Comparison of ENCODE assay signal across 8 mouse cellular contexts in genomic region chr11:56116553-56117232, GRCm38 (mm10).
DNase-seq lines count a peak whose midpoint lies in the region; ATAC-seq and TF ChIP-seq lines count a peak whose summit lies in the region.

No protein-coding gene starts in this region.

- no peak for TF ChIP-seq EP300 in heart, adult 2 months (IDR thresholded peaks at IDR 0.05; ENCODE audit: insufficient read depth, low read depth, low read length)

- no peak overlapping the region for H3K4me2 ChIP-seq in heart, embryonic 11.5 days
- no peak overlapping the region for H3K4me2 ChIP-seq in hindbrain, embryonic 14.5 days (replicated peaks)

- H3K9me3 ChIP-seq in heart, embryonic 11.5 days (replicated peaks; ENCODE audit: control insufficient read depth, low read length), result no peaks in the 10 kb centered on the region
- no peaks in the 10 kb centered on the region for H3K9me3 ChIP-seq in hindbrain, embryonic 14.5 days (ENCODE audit: control insufficient read depth, low read length)

- TF ChIP-seq POLR2A in heart, adult 2 months (IDR thresholded peaks at IDR 0.05; ENCODE audit: insufficient read depth, low read depth, low read length), result no peak
- TF ChIP-seq POLR2A in cortical plate, adult 2 months (IDR thresholded peaks at IDR 0.05; ENCODE audit: extremely low read depth, insufficient read depth, low read length), result no peak

- H3K79me2 ChIP-seq in heart, adult 2 months (replicated peaks; ENCODE audit: control insufficient read depth, insufficient read depth, low read length), result no peaks in the 10 kb centered on the region

- H3K4me3 ChIP-seq in heart, adult 2 months, result no peak overlapping the region
- no peak overlapping the region for H3K4me3 ChIP-seq in heart, embryonic 11.5 days (ENCODE audit: low read depth, low read length)
- no peak overlapping the region for H3K4me3 ChIP-seq in cortical plate, adult 2 months (ENCODE audit: insufficient read depth, low read length)
- no peak overlapping the region for H3K4me3 ChIP-seq in hindbrain, embryonic 14.5 days (replicated peaks; ENCODE audit: low read length)

- peak; percentile 76 for TF ChIP-seq CTCF in heart, adult 2 months (IDR thresholded peaks at IDR 0.05)
- peak; percentile 46; the same call in 1 of the 2 replicates for TF ChIP-seq CTCF in cortical plate, adult 2 months (IDR thresholded peaks at IDR 0.05; ENCODE audit: extremely low read depth, insufficient read depth, low read length)

- WGBS in heart, adult 2 months, result 41% methylated on average over 12 of the region's 12 CpGs
- WGBS in heart, embryonic 11.5 days (ENCODE audit: insufficient replicate concordance), result 38% methylated on average over 12 of the region's 12 CpGs
- 47% methylated on average over 12 of the region's 12 CpGs for WGBS in hindbrain, embryonic 14.5 days

- no peak overlapping the region for H3K9ac ChIP-seq in heart, adult 2 months (ENCODE audit: low read depth, low read length)
- H3K9ac ChIP-seq in heart, embryonic 11.5 days (ENCODE audit: low read depth, low read length), result no peak overlapping the region
- no peak overlapping the region for H3K9ac ChIP-seq in hindbrain, embryonic 14.5 days

- H3K27ac ChIP-seq in heart, adult 2 months, result no peak overlapping the region
- H3K27ac ChIP-seq in heart, embryonic 11.5 days (ENCODE audit: low read depth, low read length), result no peak overlapping the region
- no peak overlapping the region for H3K27ac ChIP-seq in cortical plate, adult 2 months (ENCODE audit: insufficient read depth, low read length)
- no peak overlapping the region for H3K27ac ChIP-seq in hindbrain, embryonic 14.5 days

- intact Hi-C loops in heart, adult 2 months (cut with DNase I), result no loop called here

- ATAC-seq in heart, embryonic 11.5 days (replicated peaks; ENCODE audit: insufficient number of reproducible peaks, low FRiP score, low TSS enrichment), result no peak
- ATAC-seq in hindbrain, embryonic 14.5 days (ENCODE audit: low FRiP score), result 0 out of 2 replicates have a peak, but pooled peaks have one; percentile 34

- DNase-seq in heart, adult 2 months, result no peak
- DNase-seq in ES-CJ7 (ENCODE audit: low read depth, low spot score), result peak; percentile 57
- peak; percentile 88 for DNase-seq in hindbrain, embryonic 14.5 days (ENCODE audit: low spot score)
- DNase-seq in lung, postnatal 25 days (ENCODE audit: low spot score), result peak; percentile 20
- peak; percentile 2 for DNase-seq in splenic B cell, adult 2 months (ENCODE audit: low read depth, low spot score)
- DNase-seq in gastrocnemius, postnatal 25 days, result no peak

- no peaks in the 10 kb centered on the region for H3K36me3 ChIP-seq in heart, adult 2 months (ENCODE audit: control insufficient read depth, insufficient read depth, low read length)
- H3K36me3 ChIP-seq in heart, embryonic 11.5 days (ENCODE audit: control insufficient read depth, insufficient read depth, low read length), result no peaks in the 10 kb centered on the region
- H3K36me3 ChIP-seq in hindbrain, embryonic 14.5 days (replicated peaks; ENCODE audit: control insufficient read depth, insufficient read depth), result no peaks in the 10 kb centered on the region
- no peaks in the 10 kb centered on the region for H3K36me3 ChIP-seq in splenic B cell, adult 2 months (ENCODE audit: control insufficient read depth, insufficient read depth, low read length, poor library complexity, severe bottlenecking)

- H3K4me1 ChIP-seq in heart, adult 2 months (ENCODE audit: control insufficient read depth, insufficient read depth, low read length), result no peaks in the 10 kb centered on the region
- no peaks in the 10 kb centered on the region for H3K4me1 ChIP-seq in heart, embryonic 11.5 days (ENCODE audit: control insufficient read depth, insufficient read depth, low read length)
- no peaks in the 10 kb centered on the region for H3K4me1 ChIP-seq in cortical plate, adult 2 months (ENCODE audit: control insufficient read depth, insufficient read depth, low read length)
- H3K4me1 ChIP-seq in hindbrain, embryonic 14.5 days (replicated peaks; ENCODE audit: control insufficient read depth, insufficient read depth, low read length), result no peaks in the 10 kb centered on the region

- no peaks in the 10 kb centered on the region for H3K27me3 ChIP-seq in heart, adult 2 months (ENCODE audit: control insufficient read depth, insufficient read depth, low read length)
- no peaks in the 10 kb centered on the region for H3K27me3 ChIP-seq in heart, embryonic 11.5 days (ENCODE audit: control insufficient read depth, insufficient read depth, low read length)
- no peaks in the 10 kb centered on the region for H3K27me3 ChIP-seq in hindbrain, embryonic 14.5 days (ENCODE audit: control insufficient read depth, insufficient read depth, low read length)
- H3K27me3 ChIP-seq in splenic B cell, adult 2 months (ENCODE audit: control insufficient read depth, insufficient read depth, low read length, poor library complexity, severe bottlenecking), result no peaks in the 10 kb centered on the region

Comparison
In these comparisons a context has a peak if more than half of its experiments do, and no peak if none do; other contexts are left out.
1. DNase-seq: peak in ES-CJ7 (single experiment), hindbrain, embryonic 14.5 days (single experiment), lung, postnatal 25 days (single experiment) and splenic B cell, adult 2 months (single experiment); none in heart, adult 2 months (0 of 2) and gastrocnemius, postnatal 25 days (single experiment).